Mouse (Mus musculus) ovary, postnatal 36 days (tissue): ENCODE data around the gene Qrich2.
A peak's percentile ranks its signal among the peaks of the same experiment; 100 is the strongest.
"Not testable (repeated sequence)": the region's sequence is repeated elsewhere in the genome, so short reads cannot be mapped to it uniquely, and the experiment has no call there.

ENCODE experiments used
- DNase-seq: peaks from one replicate; pipeline ENCODE4 v3.0.0; 2022; ENCODE audit warnings: low spot score, mixed read lengths

The Qrich2 gene

DNA sequence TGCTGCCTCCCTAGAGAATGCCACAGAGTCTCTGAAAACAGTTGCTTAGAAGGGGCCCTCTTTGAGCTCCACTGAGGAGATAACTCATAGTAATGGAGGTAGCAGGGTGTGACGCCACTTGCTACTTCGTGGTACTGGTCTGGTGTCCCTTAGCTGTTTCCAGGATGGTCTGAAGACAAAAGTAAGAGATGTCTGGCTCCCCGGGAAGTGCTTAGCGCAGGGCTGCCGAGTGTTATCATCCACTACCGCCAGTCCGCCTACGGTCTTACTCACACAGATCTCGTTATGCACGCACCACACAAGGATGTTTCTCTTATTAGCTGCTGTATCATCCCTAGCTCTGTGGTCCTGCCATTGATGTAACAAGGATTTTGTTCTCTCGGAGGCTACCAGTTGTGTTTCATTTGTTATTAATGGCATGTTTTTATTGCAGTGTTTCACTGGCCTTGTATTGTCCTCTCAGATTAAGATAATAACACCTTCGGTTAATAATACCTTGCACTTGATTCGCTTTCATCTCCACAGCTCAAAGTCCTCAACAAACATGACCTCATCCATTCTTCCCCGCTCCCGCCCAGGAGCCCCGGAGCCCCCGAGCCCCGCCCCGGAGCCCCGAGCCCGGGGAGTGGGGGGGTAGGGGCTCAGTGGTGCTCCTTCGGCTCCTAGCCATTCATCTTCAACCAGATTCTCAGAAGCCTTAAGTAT lies 35.2 kb downstream of the Qrich2 start:
- DNase-seq, result no peak

DNA sequence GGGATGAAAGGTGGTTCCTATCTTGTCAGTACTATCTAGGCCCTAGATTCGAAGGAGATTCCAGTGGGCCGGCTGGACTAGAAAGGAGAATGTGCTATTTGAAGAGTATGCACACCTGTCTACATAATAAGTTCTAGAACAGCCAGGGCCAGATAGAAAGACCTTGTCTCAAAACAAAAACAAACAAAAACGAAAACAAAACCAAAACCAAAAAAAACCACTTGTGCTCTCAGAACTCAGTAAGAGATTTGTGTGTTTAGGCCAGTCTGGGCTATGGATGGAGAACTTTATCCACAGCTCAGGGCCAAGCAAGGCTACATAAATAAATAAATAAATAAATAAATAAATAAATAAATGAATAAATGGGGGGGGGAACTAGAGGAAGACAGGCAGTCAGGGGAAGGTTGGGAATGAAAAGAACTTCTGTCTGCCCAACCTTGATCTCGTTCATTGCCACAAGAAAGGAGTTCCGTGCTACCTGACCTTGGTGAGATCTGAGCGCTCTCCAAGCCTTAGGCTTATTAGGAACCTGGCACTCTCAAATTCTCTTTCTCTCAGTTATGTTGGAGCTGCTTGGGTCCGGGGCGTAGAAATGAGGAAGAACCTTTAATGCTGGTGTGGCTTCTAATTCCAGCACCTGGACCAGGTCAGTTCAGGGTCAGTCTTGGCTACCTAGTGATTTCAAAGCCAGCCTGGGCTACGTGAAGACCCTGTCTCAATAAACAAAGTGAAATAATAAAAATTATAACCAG lies 36.0 kb downstream of the Qrich2 start:
- no peak for DNase-seq

- no peak for DNase-seq
Measured at GRCm38 (mm10) chr11:116428872-116429859, 36.9 kb downstream of the Qrich2 start.

DNA sequence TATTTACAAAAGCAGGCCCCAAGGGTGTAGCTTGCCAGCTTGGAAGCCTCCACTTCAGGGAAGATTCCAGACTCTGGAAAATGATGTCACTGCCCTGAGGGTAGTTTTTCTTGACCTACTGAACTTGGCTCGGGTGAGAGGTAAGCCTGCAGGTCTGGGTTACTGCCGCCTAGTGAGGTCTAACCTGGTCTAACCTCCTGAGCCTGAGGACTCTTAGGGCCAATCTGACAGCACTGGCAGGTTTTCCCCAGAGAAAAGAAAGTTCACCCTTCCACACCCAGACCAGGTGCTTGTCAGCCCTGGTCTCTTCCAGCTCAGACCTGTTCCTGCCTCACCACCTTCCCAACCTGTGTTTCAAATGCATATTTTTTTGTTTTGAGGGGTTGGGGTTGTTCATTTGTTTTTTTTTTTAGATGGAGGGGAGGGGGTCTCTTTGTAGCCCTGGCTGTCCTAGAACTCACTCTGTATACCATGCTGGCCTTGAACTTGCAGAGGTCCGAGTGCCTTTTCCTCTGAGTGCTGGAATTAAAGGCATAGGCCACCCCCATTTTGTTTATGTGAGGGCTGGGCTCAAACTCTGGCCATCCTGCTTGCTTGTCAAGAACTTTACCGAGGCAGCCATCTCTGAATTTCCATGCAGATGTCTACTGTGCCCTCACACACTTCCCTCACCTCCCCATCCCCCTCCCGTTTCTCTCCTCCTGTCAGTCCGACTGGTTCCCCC lies 39.0 kb downstream of the Qrich2 start:
- no peak for DNase-seq

- not testable (repeated sequence) for DNase-seq
Measured at GRCm38 (mm10) chr11:116426328-116426727, 39.7 kb downstream of the Qrich2 start.

- DNase-seq, result no peak
Measured at GRCm38 (mm10) chr11:116424621-116425407, 41.2 kb downstream of the Qrich2 start.

- no peak for DNase-seq
Measured at GRCm38 (mm10) chr11:116423782-116424620, 42.0 kb downstream of the Qrich2 start.

DNA sequence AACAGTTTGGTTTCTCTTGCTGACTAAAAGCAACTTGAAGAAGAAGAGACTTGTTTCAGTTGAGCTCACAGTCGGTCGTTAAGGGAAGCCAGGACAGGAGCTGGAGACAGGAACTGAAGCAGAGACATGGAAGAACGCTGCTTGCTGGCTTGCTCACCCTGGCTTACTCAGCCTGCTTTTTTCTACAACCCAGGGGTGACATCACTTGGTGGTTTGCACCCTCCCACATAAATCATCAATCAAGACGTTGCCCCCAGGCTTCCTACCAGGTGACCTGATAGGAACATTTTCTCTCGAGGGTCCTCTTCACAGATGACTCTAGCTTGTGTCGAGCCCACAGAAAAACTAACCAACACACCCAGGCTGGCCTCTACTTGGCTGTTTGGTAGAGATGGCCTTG lies 42.8 kb downstream of the Qrich2 start:
- no peak for DNase-seq

GRCm38 (mm10) chr11:116422562-116422961 lies 43.5 kb downstream of the Qrich2 start:
- no peak for DNase-seq

- no peak for DNase-seq
Measured at GRCm38 (mm10) chr11:116421102-116421501, 44.9 kb downstream of the Qrich2 start.

DNA sequence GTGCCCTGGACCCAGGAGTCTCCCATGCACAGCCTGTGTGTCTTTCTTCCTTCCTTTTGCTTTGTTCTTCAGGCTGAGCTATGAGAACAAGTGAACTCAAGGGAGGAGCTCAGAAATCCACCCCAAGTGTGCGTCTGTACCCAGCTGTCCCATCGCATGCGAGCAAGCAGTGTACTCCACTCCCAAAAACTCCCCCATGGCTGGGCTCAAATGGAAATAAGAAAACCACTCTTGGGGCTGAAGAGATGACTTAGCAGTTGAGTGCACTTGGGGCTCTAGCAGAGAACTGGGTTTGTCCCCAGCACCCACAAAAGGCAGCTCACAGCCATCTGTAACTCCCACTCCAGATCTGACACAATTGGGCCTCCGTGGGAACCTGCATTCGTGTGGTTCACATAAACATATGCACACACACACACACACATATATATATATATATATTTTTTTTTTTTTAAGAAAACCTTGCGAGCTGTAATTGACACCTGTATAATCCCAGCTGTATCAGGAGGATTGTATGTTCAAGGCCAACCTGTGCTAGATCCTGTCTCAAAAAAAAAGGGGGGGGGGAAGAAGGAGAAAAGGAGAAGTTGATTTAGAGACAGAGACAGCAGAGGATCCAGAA lies 47.1 kb downstream of the Qrich2 start:
- no peak for DNase-seq

- DNase-seq, result peak; percentile 49
Measured at GRCm38 (mm10) chr11:116418194-116418840, 47.7 kb downstream of the Qrich2 start.

- DNase-seq, result no peak
Measured at GRCm38 (mm10) chr11:116417054-116417453, 49.0 kb downstream of the Qrich2 start.

- DNase-seq, result no peak
Measured at GRCm38 (mm10) chr11:116416196-116416943, 49.7 kb downstream of the Qrich2 start.

GRCm38 (mm10) chr11:116413631-116414022 lies 52.4 kb downstream of the Qrich2 start:
- no peak for DNase-seq

GRCm38 (mm10) chr11:116412904-116413630 lies 53.0 kb downstream of the Qrich2 start, which contains the start of gene Rnf157:
Rnf157 (minus strand) TSS chr11:116413032.
- peak; percentile 81 for DNase-seq
